19 mouse cellular contexts compared by ENCODE assay signal in genomic region chr13:107935611-107936010, GRCm38 (mm10).
"Had no signal": no experiment of that assay in that cellular context is flagged by ENCODE, and none has a peak within 500 bp of the region (broad histone marks: within the 10 kb centered on the region; RNA-seq: fewer than 3 reads in every experiment).

No protein-coding gene starts in this region.

- H3K9me3 ChIP-seq: midbrain, embryonic 10.5 days; midbrain, embryonic 12.5 days; neural tube, embryonic 13.5 days; neural tube, embryonic 15.5 days; stomach, embryonic 15.5 days had no signal

- H3K9ac ChIP-seq: lung, embryonic 14.5 days; midbrain, embryonic 12.5 days; neural tube, embryonic 13.5 days; neural tube, embryonic 15.5 days; stomach, embryonic 15.5 days had no signal

- H3K27me3 ChIP-seq: midbrain, embryonic 12.5 days; neural tube, embryonic 13.5 days; neural tube, embryonic 15.5 days; stomach, embryonic 15.5 days had no signal

- DNase-seq: lung, adult 18-20 months; lung, postnatal 10 days; lung, postnatal 4 days; midbrain, embryonic 14.5 days; retina, postnatal 1 day; right cerebral cortex, adult 18-20 months; right cerebral cortex, postnatal 25 days; thymus, adult 2 months; thymus, postnatal 25 days; thymus, postnatal 4 days had no signal

- ATAC-seq: midbrain, embryonic 16.5 days had no signal

- H3K36me3 ChIP-seq: midbrain, embryonic 10.5 days; midbrain, embryonic 12.5 days; neural tube, embryonic 13.5 days; neural tube, embryonic 15.5 days; stomach, embryonic 15.5 days had no signal

- H3K4me2 ChIP-seq: lung, embryonic 14.5 days; midbrain, embryonic 12.5 days; neural tube, embryonic 13.5 days; neural tube, embryonic 15.5 days; stomach, embryonic 15.5 days had no signal

- H3K27ac ChIP-seq: midbrain, embryonic 10.5 days; midbrain, embryonic 12.5 days; neural tube, embryonic 13.5 days; neural tube, embryonic 15.5 days; stomach, embryonic 15.5 days; stomach, postnatal 0 days had no signal

- H3K4me3 ChIP-seq: midbrain, embryonic 10.5 days; midbrain, embryonic 12.5 days; myocyte; neural tube, embryonic 13.5 days; neural tube, embryonic 15.5 days; stomach, embryonic 15.5 days had no signal
